Mouse (Mus musculus): ENCODE measurements around the gene 1700020L24Rik. TPM values are rescaled to one million over a fixed set of nuclear protein-coding genes. Genes with fewer than 3 reads are reported as not detected.

The 1700020L24Rik gene
- polyA plus RNA-seq, 1 experiment from 2014 or later: 0.68 TPM

- H3K4me3 ChIP-seq (ENCODE audit: low read depth, low read length): peak within 1 kb of the TSS; percentile 85
- H3K4me2 ChIP-seq (ENCODE audit: low read depth, low read length, severe bottlenecking): peak within 1 kb of the TSS; percentile 87
- peaks cover 4% of the 10 kb centered on the region; the same call in 1 of the 2 replicates for H3K4me1 ChIP-seq (replicated peaks; ENCODE audit: control insufficient read depth, insufficient read depth, low read length)
- no peak within 1 kb of the TSS for H3K27ac ChIP-seq (ENCODE audit: low read depth, low read length)
- no peaks in the 10 kb centered on the region for H3K27me3 ChIP-seq (ENCODE audit: control insufficient read depth, insufficient read depth, low read length)
- peak; percentile 72 for DNase-seq (ENCODE audit: low spot score)
- H3K9me3 ChIP-seq (ENCODE audit: control insufficient read depth, low read length): no peaks in the 10 kb centered on the region
- ATAC-seq (replicated peaks; ENCODE audit: low FRiP score): peak; percentile 82
- H3K36me3 ChIP-seq (ENCODE audit: control insufficient read depth, insufficient read depth, low read length): no peaks in the 10 kb centered on the region
- peak within 1 kb of the TSS; percentile 82 for H3K9ac ChIP-seq (ENCODE audit: low read length)
- WGBS: under 1% methylated on average over 35 of the region's 44 CpGs
These were observed 28.3 kb upstream of the 1700020L24Rik start, which contains the start of gene Rasl10b for GRCm38 (mm10) chr11:83409087-83409754. Rasl10b (plus strand) TSS chr11:83409137.

GRCm38 (mm10) chr11:83409792-83410291, 27.6 kb upstream of the 1700020L24Rik start:
- H3K27me3 ChIP-seq (ENCODE audit: control insufficient read depth, insufficient read depth, low read length): no peaks in the 10 kb centered on the region
- DNase-seq (ENCODE audit: low spot score): peak; percentile 67
- peak overlapping the region; percentile 85 for H3K4me3 ChIP-seq (ENCODE audit: low read depth, low read length)
- no peak overlapping the region for H3K27ac ChIP-seq (ENCODE audit: low read depth, low read length)
- H3K4me1 ChIP-seq (replicated peaks; ENCODE audit: control insufficient read depth, insufficient read depth, low read length): peaks cover 4% of the 10 kb centered on the region; the same call in 1 of the 2 replicates
- H3K9me3 ChIP-seq (ENCODE audit: control insufficient read depth, low read length): no peaks in the 10 kb centered on the region
- peak; percentile 53; the same call in 1 of the 2 replicates for ATAC-seq (replicated peaks; ENCODE audit: low FRiP score)
- H3K4me2 ChIP-seq (ENCODE audit: low read depth, low read length, severe bottlenecking): peak overlapping the region; percentile 87
- H3K36me3 ChIP-seq (ENCODE audit: control insufficient read depth, insufficient read depth, low read length): no peaks in the 10 kb centered on the region
- H3K9ac ChIP-seq (ENCODE audit: low read length): peak overlapping the region; percentile 82
- WGBS: under 1% methylated on average over 21 of the region's 40 CpGs

DNA sequence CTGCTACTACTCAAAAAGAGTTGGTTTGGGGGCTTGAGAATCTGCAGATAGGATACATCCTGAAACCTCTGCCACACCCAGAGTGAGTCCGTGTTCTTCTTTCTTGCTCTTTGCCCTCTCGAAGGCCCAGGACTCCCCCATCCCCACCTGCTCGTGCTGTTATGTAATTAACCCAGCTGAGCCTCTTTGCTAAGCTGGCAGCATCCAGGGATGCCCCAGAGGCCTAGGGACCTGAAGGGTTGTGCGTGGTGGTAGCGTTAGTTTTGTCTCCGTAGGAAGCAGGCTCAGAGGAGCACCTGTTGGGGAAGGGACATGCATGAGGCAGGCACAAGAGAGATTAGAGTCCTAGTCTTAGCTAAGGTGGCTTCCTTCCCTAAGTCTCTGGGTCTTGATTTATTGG, 27.0 kb upstream of the 1700020L24Rik start:
- ATAC-seq (replicated peaks; ENCODE audit: low FRiP score): no peak
- Histone ChIP-seq H3K27ac (ENCODE audit: low read depth, low read length) (no peak overlapping the region), H3K9ac (ENCODE audit: low read length) (peak overlapping the region; percentile 82; the same call in 1 of the 2 replicates), H3K27me3 (ENCODE audit: control insufficient read depth, insufficient read depth, low read length) (no peaks in the 10 kb centered on the region), H3K9me3 (ENCODE audit: control insufficient read depth, low read length) (no peaks in the 10 kb centered on the region), H3K4me2 (ENCODE audit: low read depth, low read length, severe bottlenecking) (peak overlapping the region; percentile 87), H3K4me1 (replicated peaks; ENCODE audit: control insufficient read depth, insufficient read depth, low read length) (peaks cover 4% of the 10 kb centered on the region; the same call in 1 of the 2 replicates), H3K4me3 (ENCODE audit: low read depth, low read length) (peak overlapping the region; percentile 85; the same call in 1 of the 2 replicates), H3K36me3 (ENCODE audit: control insufficient read depth, insufficient read depth, low read length) (no peaks in the 10 kb centered on the region)
- 32% methylated on average over 6 of the region's 6 CpGs for WGBS
- no peak for DNase-seq (ENCODE audit: low spot score)

DNA sequence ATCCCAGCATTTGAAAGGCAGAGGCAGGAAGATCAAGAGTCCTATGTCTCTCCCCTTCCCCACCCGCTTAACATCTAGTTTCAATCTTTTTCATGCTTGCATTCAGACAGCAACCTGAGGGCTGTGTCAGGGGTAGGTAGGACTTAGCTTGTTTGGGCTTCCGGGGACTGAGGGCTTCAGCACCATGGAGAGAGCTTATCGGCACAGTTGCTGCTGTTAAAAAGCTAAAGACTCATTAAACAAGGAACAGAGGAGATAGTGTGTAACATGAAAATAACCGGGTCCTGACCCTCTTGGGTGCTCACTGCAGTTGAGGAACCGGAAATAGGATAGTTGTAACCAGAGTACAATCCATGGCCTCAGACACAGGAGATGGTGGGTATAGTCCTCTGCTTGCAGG, 20.4 kb upstream of the 1700020L24Rik start:
- DNase-seq (ENCODE audit: low spot score): peak; percentile 79
- 11% methylated on average over 5 of the region's 5 CpGs for WGBS
- H3K4me3 ChIP-seq (ENCODE audit: low read depth, low read length): no peak overlapping the region
- H3K27me3 ChIP-seq (ENCODE audit: control insufficient read depth, insufficient read depth, low read length): peaks cover 19% of the 10 kb centered on the region
- no peaks in the 10 kb centered on the region for H3K9me3 ChIP-seq (ENCODE audit: control insufficient read depth, low read length)
- ATAC-seq (replicated peaks; ENCODE audit: low FRiP score): no peak
- no peak overlapping the region for H3K9ac ChIP-seq (ENCODE audit: low read length)
- H3K4me1 ChIP-seq (replicated peaks; ENCODE audit: control insufficient read depth, insufficient read depth, low read length): peaks cover 8% of the 10 kb centered on the region
- no peak overlapping the region for H3K4me2 ChIP-seq (ENCODE audit: low read depth, low read length, severe bottlenecking)
- H3K27ac ChIP-seq (ENCODE audit: low read depth, low read length): no peak overlapping the region
- H3K36me3 ChIP-seq (ENCODE audit: control insufficient read depth, insufficient read depth, low read length): no peaks in the 10 kb centered on the region

DNA sequence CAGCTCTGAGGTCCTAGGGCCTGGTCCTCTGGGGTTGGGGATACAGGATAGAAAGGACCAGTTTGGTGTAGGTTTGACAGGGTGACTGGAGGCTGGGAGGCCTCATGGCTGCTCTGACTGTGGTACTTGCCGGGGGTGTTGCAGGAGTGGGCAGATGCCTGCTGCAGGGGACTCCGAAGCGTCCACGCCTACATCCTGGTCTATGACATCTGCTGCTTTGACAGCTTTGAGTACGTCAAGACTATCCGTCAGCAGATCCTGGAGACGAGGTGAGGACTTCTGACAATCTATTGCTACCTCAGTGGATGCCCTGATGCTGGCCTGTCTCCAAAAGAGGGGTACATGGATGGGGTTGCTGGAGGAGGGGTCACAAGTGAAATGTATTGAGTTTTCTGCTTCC, 19.8 kb upstream of the 1700020L24Rik start:
- Histone ChIP-seq H3K27me3 (ENCODE audit: control insufficient read depth, insufficient read depth, low read length) (peaks cover 19% of the 10 kb centered on the region), H3K27ac (ENCODE audit: low read depth, low read length) (no peak overlapping the region), H3K4me1 (replicated peaks; ENCODE audit: control insufficient read depth, insufficient read depth, low read length) (peaks cover 8% of the 10 kb centered on the region), H3K36me3 (ENCODE audit: control insufficient read depth, insufficient read depth, low read length) (no peaks in the 10 kb centered on the region), H3K4me3 (ENCODE audit: low read depth, low read length) (no peak overlapping the region), H3K9ac (ENCODE audit: low read length) (no peak overlapping the region), H3K4me2 (ENCODE audit: low read depth, low read length, severe bottlenecking) (no peak overlapping the region), H3K9me3 (ENCODE audit: control insufficient read depth, low read length) (no peaks in the 10 kb centered on the region)
- WGBS: 86% methylated on average over 7 of the region's 7 CpGs
- no peak for DNase-seq (ENCODE audit: low spot score)
- ATAC-seq (replicated peaks; ENCODE audit: low FRiP score): no peak

- 6% methylated on average over 38 of the region's 38 CpGs for WGBS
- H3K9me3 ChIP-seq (ENCODE audit: control insufficient read depth, low read length): no peaks in the 10 kb centered on the region
- H3K4me1 ChIP-seq (replicated peaks; ENCODE audit: control insufficient read depth, insufficient read depth, low read length): peaks cover 8% of the 10 kb centered on the region
- H3K36me3 ChIP-seq (ENCODE audit: control insufficient read depth, insufficient read depth, low read length): no peaks in the 10 kb centered on the region
- peaks cover 19% of the 10 kb centered on the region for H3K27me3 ChIP-seq (ENCODE audit: control insufficient read depth, insufficient read depth, low read length)
- H3K4me2 ChIP-seq (ENCODE audit: low read depth, low read length, severe bottlenecking): peak overlapping the region; percentile 31; the same call in 1 of the 2 replicates
- no peak overlapping the region for H3K27ac ChIP-seq (ENCODE audit: low read depth, low read length)
- no peak overlapping the region for H3K4me3 ChIP-seq (ENCODE audit: low read depth, low read length)
- no peak overlapping the region for H3K9ac ChIP-seq (ENCODE audit: low read length)
- no peak for ATAC-seq (replicated peaks; ENCODE audit: low FRiP score)
- DNase-seq (ENCODE audit: low spot score): peak; percentile 73
These were observed 18.9 kb upstream of the 1700020L24Rik start for GRCm38 (mm10) chr11:83418566-83418965.

GRCm38 (mm10) chr11:83420338-83420737, 17.1 kb upstream of the 1700020L24Rik start:
- Histone ChIP-seq H3K27ac (ENCODE audit: low read depth, low read length) (no peak overlapping the region), H3K4me3 (ENCODE audit: low read depth, low read length) (no peak overlapping the region), H3K4me1 (replicated peaks; ENCODE audit: control insufficient read depth, insufficient read depth, low read length) (peaks cover 8% of the 10 kb centered on the region), H3K36me3 (ENCODE audit: control insufficient read depth, insufficient read depth, low read length) (no peaks in the 10 kb centered on the region), H3K4me2 (ENCODE audit: low read depth, low read length, severe bottlenecking) (no peak overlapping the region), H3K27me3 (ENCODE audit: control insufficient read depth, insufficient read depth, low read length) (peaks cover 19% of the 10 kb centered on the region), H3K9me3 (ENCODE audit: control insufficient read depth, low read length) (no peaks in the 10 kb centered on the region), H3K9ac (ENCODE audit: low read length) (no peak overlapping the region)
- ATAC-seq (replicated peaks; ENCODE audit: low FRiP score) (no peak), DNase-seq (ENCODE audit: low spot score) (no peak)
- 49% methylated on average over 4 of the region's 4 CpGs for WGBS

DNA sequence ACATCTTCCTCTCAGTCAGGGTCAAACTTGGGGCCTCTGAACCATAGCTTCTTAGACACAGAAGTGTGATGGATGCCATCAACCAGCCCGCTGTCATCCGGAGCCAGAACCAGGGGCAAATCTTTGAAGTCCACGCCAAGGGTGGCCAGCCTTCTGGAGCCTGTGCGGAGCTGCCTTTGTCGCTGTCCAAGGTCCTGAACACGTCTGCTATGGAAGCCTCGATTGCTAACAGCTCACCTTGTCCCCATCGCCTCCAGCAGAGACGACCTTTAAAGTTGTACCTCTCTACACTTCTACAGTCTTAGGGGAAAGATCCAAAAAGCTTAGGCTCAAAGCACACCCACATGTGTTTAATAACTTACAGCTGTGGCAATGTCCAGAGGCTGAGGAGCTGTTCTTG, 16.2 kb upstream of the 1700020L24Rik start:
- Histone ChIP-seq H3K27ac (ENCODE audit: low read depth, low read length) (no peak overlapping the region), H3K4me2 (ENCODE audit: low read depth, low read length, severe bottlenecking) (no peak overlapping the region), H3K36me3 (ENCODE audit: control insufficient read depth, insufficient read depth, low read length) (no peaks in the 10 kb centered on the region), H3K27me3 (ENCODE audit: control insufficient read depth, insufficient read depth, low read length) (peaks cover 19% of the 10 kb centered on the region), H3K4me1 (replicated peaks; ENCODE audit: control insufficient read depth, insufficient read depth, low read length) (peaks cover 8% of the 10 kb centered on the region), H3K9me3 (ENCODE audit: control insufficient read depth, low read length) (no peaks in the 10 kb centered on the region), H3K4me3 (ENCODE audit: low read depth, low read length) (no peak overlapping the region), H3K9ac (ENCODE audit: low read length) (no peak overlapping the region)
- 4% methylated on average over 9 of the region's 9 CpGs for WGBS
- ATAC-seq (replicated peaks; ENCODE audit: low FRiP score) (no peak), DNase-seq (ENCODE audit: low spot score) (peak; percentile 83)

Measured in forebrain, embryonic 11.5 days (tissue).